Mouse (Mus musculus): ENCODE measurements around the gene Trim54. TPM values are rescaled to one million over a fixed set of nuclear protein-coding genes. Genes with fewer than 3 reads are reported as not detected.

Gene Trim54
- polyA plus RNA-seq, 1 experiment from 2014 or later, result 0.70 TPM

GRCm38 (mm10) chr5:31086606-31087005 is 29.9 kb upstream of the Trim54 start:
- Histone ChIP-seq H3K36me3 (no peaks in the 10 kb centered on the region), H3K27me3 (peaks cover 58% of the 10 kb centered on the region), H3K9me3 (no peaks in the 10 kb centered on the region), H3K9ac (no peak overlapping the region), H3K4me2 (no peak overlapping the region), H3K27ac (no peak overlapping the region), H3K4me3 (no peak overlapping the region), H3K4me1 (peaks cover 5% of the 10 kb centered on the region; the same call in 1 of the 2 replicates)
- no peak for ATAC-seq (ENCODE audit: borderline replicate concordance, extremely low read depth, low FRiP score, low TSS enrichment)
- whole genome bisulfite sequencing, result 18% methylated on average over 7 of the region's 7 CpGs

GRCm38 (mm10) chr5:31087131-31087530 is 29.4 kb upstream of the Trim54 start:
- no peak for ATAC-seq (ENCODE audit: borderline replicate concordance, extremely low read depth, low FRiP score, low TSS enrichment)
- H3K9ac ChIP-seq, result no peak overlapping the region
- WGBS, result 62% methylated on average over 2 of the region's 2 CpGs
- H3K36me3 ChIP-seq, result no peaks in the 10 kb centered on the region
- peaks cover 63% of the 10 kb centered on the region for H3K27me3 ChIP-seq
- no peaks in the 10 kb centered on the region for H3K9me3 ChIP-seq
- H3K4me2 ChIP-seq, result no peak overlapping the region
- H3K4me1 ChIP-seq, result peaks cover 5% of the 10 kb centered on the region; the same call in 1 of the 2 replicates
- H3K27ac ChIP-seq, result no peak overlapping the region
- no peak overlapping the region for H3K4me3 ChIP-seq

- peaks cover 97% of the 10 kb centered on the region for H3K27me3 ChIP-seq
- H3K4me1 ChIP-seq, result peaks cover 29% of the 10 kb centered on the region
- H3K4me3 ChIP-seq, result peak overlapping the region; percentile 39
- H3K4me2 ChIP-seq, result peak overlapping the region; percentile 79
- no peaks in the 10 kb centered on the region for H3K36me3 ChIP-seq
- no peak overlapping the region for H3K9ac ChIP-seq
- no peak overlapping the region for H3K27ac ChIP-seq
- no peaks in the 10 kb centered on the region for H3K9me3 ChIP-seq
- 2% methylated on average over 53 of the region's 53 CpGs for WGBS
- ATAC-seq (ENCODE audit: borderline replicate concordance, extremely low read depth, low FRiP score, low TSS enrichment), result no peak
These were observed 24.1 kb upstream of the Trim54 start for GRCm38 (mm10) chr5:31092231-31092975.

GRCm38 (mm10) chr5:31093151-31094041 is 23.1 kb upstream of the Trim54 start:
- H3K9ac ChIP-seq, result peak overlapping the region; percentile 16; the same call in 1 of the 2 replicates
- H3K27ac ChIP-seq, result no peak overlapping the region
- peaks cover 98% of the 10 kb centered on the region for H3K27me3 ChIP-seq
- peaks cover 29% of the 10 kb centered on the region for H3K4me1 ChIP-seq
- WGBS, result under 1% methylated on average over 42 of the region's 54 CpGs
- peak; percentile 48; the same call in 1 of the 2 replicates for ATAC-seq (ENCODE audit: borderline replicate concordance, extremely low read depth, low FRiP score, low TSS enrichment)
- peak overlapping the region; percentile 79 for H3K4me2 ChIP-seq
- H3K4me3 ChIP-seq, result peak overlapping the region; percentile 39
- no peaks in the 10 kb centered on the region for H3K9me3 ChIP-seq
- no peaks in the 10 kb centered on the region for H3K36me3 ChIP-seq

- H3K4me2 ChIP-seq, result peak overlapping the region; percentile 79
- peaks cover 29% of the 10 kb centered on the region for H3K4me1 ChIP-seq
- no peak for ATAC-seq (ENCODE audit: borderline replicate concordance, extremely low read depth, low FRiP score, low TSS enrichment)
- no peaks in the 10 kb centered on the region for H3K9me3 ChIP-seq
- H3K9ac ChIP-seq, result no peak overlapping the region
- WGBS, result 3% methylated on average over 29 of the region's 29 CpGs
- H3K27me3 ChIP-seq, result peaks cover 97% of the 10 kb centered on the region
- H3K27ac ChIP-seq, result no peak overlapping the region
- H3K4me3 ChIP-seq, result peak overlapping the region; percentile 39
- H3K36me3 ChIP-seq, result no peaks in the 10 kb centered on the region
These were observed 22.3 kb upstream of the Trim54 start for GRCm38 (mm10) chr5:31094100-31094798.

GRCm38 (mm10) chr5:31094799-31095691 is 21.5 kb upstream of the Trim54 start:
- H3K9ac ChIP-seq, result no peak overlapping the region

GRCm38 (mm10) chr5:31095711-31096480 is 20.6 kb upstream of the Trim54 start:
- Histone ChIP-seq H3K36me3 (no peaks in the 10 kb centered on the region), H3K9me3 (no peaks in the 10 kb centered on the region), H3K4me3 (peak overlapping the region; percentile 39), H3K4me1 (peaks cover 29% of the 10 kb centered on the region), H3K4me2 (peak overlapping the region; percentile 79), H3K27me3 (peaks cover 81% of the 10 kb centered on the region), H3K9ac (no peak overlapping the region), H3K27ac (no peak overlapping the region)
- no peak for ATAC-seq (ENCODE audit: borderline replicate concordance, extremely low read depth, low FRiP score, low TSS enrichment)
- 26% methylated on average over 11 of the region's 11 CpGs for WGBS

More at GRCm38 (mm10) chr5:31094799-31095691, 21.5 kb upstream of the Trim54 start:
- H3K4me3 ChIP-seq, result peak overlapping the region; percentile 39
- peaks cover 29% of the 10 kb centered on the region for H3K4me1 ChIP-seq
- no peaks in the 10 kb centered on the region for H3K9me3 ChIP-seq
- no peak overlapping the region for H3K27ac ChIP-seq
- peak; percentile 66 for ATAC-seq (ENCODE audit: borderline replicate concordance, extremely low read depth, low FRiP score, low TSS enrichment)
- no peaks in the 10 kb centered on the region for H3K36me3 ChIP-seq
- H3K4me2 ChIP-seq, result peak overlapping the region; percentile 79
- peaks cover 89% of the 10 kb centered on the region for H3K27me3 ChIP-seq
- WGBS, result under 1% methylated on average over 59 of the region's 59 CpGs

GRCm38 (mm10) chr5:31105814-31106335 is 10.6 kb upstream of the Trim54 start, which contains the start of gene Dnajc5g:
Gene Dnajc5g (plus strand): TSS chr5:31106285.
- Histone ChIP-seq H3K9me3 (no peaks in the 10 kb centered on the region), H3K4me1 (no peaks in the 10 kb centered on the region), H3K4me3 (no peak within 1 kb of the TSS), H3K27me3 (peaks cover 7% of the 10 kb centered on the region; the same call in 1 of the 2 replicates), H3K27ac (no peak within 1 kb of the TSS), H3K36me3 (no peaks in the 10 kb centered on the region), H3K9ac (no peak within 1 kb of the TSS), H3K4me2 (no peak within 1 kb of the TSS)
- WGBS, result 77% methylated on average over 9 of the region's 9 CpGs
- no peak for ATAC-seq (ENCODE audit: borderline replicate concordance, extremely low read depth, low FRiP score, low TSS enrichment)

GRCm38 (mm10) chr5:31108000-31108490 is 8.5 kb upstream of the Trim54 start, which contains the start of gene Slc30a3:
Gene Slc30a3 (minus strand): TSS chr5:31108237.
- H3K27ac ChIP-seq, result no peak within 1 kb of the TSS
- no peaks in the 10 kb centered on the region for H3K9me3 ChIP-seq
- peaks cover 4% of the 10 kb centered on the region; the same call in 1 of the 2 replicates for H3K27me3 ChIP-seq
- ATAC-seq (ENCODE audit: borderline replicate concordance, extremely low read depth, low FRiP score, low TSS enrichment), result no peak
- H3K36me3 ChIP-seq, result no peaks in the 10 kb centered on the region
- H3K4me3 ChIP-seq, result no peak within 1 kb of the TSS
- H3K9ac ChIP-seq, result no peak within 1 kb of the TSS
- WGBS, result 88% methylated on average over 18 of the region's 18 CpGs
- no peaks in the 10 kb centered on the region for H3K4me1 ChIP-seq
- no peak within 1 kb of the TSS for H3K4me2 ChIP-seq

- no peak overlapping the region for H3K4me3 ChIP-seq
- no peak overlapping the region for H3K27ac ChIP-seq
- no peak overlapping the region for H3K4me2 ChIP-seq
- WGBS, result 29% methylated on average over 7 of the region's 7 CpGs
- no peaks in the 10 kb centered on the region for H3K9me3 ChIP-seq
- no peak for ATAC-seq (ENCODE audit: borderline replicate concordance, extremely low read depth, low FRiP score, low TSS enrichment)
- no peaks in the 10 kb centered on the region for H3K4me1 ChIP-seq
- H3K9ac ChIP-seq, result no peak overlapping the region
- H3K36me3 ChIP-seq, result no peaks in the 10 kb centered on the region
- no peaks in the 10 kb centered on the region for H3K27me3 ChIP-seq
These were observed 5.7 kb upstream of the Trim54 start for GRCm38 (mm10) chr5:31110781-31111180.

All from lung, embryonic 15.5 days (tissue).